Mouse (Mus musculus) retina, embryonic 14.5 days (tissue): Measurements from ENCODE around the gene Mmaa.

Experiments
- DNase-seq: peaks from one replicate; pipeline ENCODE4 v3.0.0-alpha.2; 2015; ENCODE audit warnings: low spot score

Mmaa gene

DNA sequence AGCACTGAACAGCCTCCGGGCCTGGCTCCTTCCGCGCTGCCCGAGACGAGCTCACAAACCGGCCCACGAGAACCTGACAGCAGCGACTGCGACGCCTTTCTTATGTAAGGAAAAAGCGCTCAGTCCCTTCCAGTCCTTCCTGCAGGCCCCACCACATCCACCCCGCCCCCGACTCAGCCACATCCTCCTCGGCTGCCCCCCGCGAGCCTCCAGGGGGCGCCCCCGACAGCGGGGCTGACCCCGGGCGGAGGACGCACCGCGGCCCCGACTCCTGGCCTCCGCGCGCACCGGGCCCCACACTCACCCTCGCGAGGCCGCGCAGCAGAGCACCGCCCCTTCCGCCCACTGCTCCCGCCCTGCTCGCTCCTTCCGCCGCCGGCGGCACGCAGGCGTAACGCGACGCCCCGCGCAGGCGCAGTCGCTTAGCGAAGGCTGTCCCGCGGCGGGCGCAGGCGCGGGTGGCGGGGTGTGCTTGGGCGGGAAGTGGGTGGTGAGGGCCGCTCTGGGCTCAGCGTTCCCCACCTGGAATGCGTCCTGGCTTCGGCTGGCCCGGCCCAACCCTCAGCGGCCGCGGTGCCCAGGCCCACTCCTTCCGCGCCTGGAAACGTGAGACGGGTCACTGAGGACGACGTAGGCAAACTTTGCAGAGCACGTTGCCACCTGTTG, at the start of gene Mmaa:
Gene Mmaa, minus strand, starts transcription at position 328 of the 666 bp plus-strand sequence.
- peak; percentile 98 for DNase-seq

DNA sequence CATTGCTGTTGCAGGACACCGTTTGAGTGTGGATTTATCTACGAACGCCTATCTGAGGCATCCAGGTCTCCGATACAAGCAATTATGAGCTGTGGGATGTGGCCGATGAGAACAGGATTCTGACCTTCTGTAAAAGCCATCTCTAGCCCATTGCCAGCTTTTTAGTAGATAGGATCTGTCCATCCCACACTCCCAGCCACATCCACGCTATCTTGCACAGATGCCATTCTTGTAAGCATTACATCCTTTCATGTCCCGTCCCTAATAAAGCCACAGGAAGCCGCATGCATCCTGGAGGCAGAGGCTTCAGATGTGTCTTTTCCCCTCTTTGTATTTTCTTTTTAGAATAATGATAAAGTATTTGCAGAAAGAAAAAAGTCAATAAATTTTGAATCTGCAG, 46.5 kb upstream of the Mmaa start:
- no peak for DNase-seq

DNA sequence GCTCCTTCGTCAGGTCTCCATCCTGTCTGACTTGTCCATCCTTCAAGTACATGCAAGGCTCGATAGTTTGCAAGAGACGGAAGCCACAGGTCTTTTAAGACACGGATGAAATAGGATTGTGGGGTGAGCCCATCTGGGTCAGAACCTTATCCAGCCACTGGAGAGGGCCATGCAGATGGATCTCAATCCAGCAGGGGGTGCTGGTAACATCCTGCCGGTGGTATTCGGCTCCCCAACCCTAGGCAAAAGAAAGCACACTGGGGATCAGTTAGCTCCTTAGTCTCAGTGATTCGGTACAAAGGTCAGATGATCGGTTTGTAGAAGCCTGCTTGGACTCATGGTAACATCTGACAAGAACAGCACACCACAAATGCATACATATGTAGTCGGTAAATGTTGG, 44.8 kb upstream of the Mmaa start:
- no peak for DNase-seq

DNA sequence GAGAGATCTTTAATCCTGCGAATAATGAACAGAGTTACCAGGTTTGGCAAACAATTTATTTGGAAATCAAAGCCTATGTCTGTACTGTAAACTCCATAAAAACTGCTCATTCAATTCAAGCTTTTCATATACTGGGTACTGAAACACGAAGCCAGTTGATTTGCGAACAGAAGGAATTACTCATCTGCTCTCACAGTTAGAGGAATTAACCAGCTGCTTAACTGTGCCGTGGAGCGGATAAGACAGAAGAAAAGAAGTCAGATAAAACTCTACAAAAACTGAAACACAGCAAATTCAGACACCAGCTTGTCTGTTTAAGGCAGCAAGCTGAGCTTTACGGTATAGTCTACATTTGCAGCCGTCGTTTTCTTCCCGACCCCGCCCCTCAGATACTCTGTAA, 43.9 kb upstream of the Mmaa start:
- DNase-seq = no peak

DNA sequence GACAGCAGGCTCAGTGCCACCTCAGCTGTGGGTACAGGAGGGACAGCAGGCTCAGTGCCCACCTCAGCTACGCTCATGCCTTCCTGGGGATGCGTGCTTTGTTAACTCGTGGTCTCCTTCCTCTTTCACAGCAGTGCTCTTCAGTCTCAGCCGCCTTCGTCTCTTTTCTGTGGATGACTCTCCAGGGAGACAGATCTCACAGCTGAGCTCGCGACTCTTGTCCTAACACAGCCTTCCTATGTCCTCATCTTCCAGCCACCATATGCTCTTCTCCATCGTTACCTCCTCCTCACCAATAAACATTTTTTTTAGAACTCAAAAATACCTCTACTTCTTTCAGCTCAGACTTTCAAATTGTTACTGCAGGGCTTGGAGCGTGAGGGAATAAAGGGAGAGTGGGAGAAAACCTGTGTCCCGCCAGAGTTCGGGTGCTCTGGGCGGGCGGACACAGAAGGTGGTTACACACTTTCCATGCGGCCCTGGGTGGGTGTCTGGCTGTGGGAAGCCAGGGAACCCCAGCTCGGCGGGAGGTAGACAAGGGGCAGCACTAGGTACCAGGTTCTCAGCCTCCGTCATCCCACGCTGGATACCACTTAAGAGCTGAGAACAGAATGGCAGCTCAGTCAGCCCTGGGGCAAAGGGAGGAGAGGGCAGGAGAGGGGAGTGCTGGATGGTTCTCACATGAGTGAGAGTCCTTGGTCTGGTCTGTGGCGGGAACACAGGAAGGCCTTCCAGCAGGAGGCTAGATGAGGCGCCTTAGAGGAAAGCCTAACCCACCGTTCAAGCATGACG, 37.6 kb upstream of the Mmaa start:
- no peak for DNase-seq

DNA sequence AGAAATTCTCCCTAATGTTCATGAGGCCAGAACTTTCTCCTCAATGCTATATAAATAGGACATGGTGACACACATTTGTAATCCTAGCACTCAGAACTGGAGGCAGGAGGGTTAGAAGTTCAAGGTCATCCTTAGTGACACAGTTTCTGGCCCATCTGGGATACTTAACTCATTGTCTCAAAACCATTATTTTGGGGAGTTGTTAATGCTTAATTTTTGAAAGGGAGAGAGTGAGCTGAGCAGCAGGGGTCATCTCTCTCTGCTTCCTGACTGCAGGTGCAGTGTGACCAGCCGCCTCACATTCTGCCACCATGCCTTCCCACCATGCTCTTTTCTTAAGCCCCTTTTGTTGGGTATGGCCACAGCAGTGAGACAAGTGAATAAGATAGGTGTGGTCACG, 36.8 kb upstream of the Mmaa start:
- no peak for DNase-seq

DNA sequence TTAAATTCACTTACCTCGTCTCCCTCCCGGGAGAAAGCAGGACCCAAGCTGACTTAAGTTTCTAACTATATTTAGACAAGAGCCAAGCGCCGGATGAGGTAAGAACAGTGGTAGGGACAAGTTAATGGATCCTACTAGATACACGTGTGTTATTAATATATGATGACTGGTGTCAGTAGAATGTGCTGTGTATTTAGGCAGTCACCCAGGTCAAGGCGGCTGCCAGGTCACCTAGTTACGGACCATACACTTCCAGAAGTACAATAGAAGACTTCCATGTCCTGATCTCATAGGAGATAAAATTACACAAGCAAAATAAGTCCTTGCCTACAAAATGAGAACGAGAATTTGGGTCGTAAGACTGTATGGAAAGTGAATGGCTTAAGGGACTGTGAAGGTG, 36.3 kb upstream of the Mmaa start:
- no peak for DNase-seq

DNA sequence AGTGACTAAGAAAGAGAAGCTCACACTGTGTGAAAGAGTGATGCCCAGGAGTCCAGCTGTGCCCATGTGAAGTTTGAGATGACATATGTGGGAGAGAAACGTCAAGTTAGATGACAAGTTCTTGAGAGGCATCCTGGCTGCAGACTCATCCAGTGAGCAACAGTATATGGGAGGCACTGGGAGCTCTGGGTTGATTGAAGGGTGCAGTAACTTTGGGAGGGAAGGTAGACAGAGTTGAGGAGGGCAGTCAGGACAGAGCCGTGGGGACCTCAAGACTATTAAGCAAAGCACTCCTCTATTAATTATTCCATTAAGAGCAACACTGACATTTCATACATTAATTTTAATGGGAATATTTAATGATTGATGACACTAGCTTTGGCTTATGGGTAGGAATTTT, 35.0 kb upstream of the Mmaa start:
- DNase-seq = no peak

DNA sequence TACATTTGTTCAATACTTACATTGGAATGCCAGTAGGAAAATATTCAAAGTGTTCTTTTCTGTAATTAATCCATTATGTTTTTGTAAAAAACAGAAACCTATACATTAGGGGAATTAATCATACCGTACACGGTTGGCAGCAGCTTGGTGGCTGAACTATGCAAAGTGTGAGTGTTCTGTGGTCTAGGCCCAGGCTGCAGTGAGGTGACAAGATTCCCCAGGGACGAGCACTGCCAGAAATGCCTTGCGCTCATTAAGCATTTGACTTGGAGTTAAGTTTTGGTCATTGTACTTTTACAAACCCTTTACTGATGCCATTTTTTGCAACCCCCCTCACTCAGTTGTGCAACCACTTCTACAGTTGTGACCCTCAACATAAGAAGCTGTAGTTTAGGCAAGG, 34.4 kb upstream of the Mmaa start:
- DNase-seq = no peak

DNA sequence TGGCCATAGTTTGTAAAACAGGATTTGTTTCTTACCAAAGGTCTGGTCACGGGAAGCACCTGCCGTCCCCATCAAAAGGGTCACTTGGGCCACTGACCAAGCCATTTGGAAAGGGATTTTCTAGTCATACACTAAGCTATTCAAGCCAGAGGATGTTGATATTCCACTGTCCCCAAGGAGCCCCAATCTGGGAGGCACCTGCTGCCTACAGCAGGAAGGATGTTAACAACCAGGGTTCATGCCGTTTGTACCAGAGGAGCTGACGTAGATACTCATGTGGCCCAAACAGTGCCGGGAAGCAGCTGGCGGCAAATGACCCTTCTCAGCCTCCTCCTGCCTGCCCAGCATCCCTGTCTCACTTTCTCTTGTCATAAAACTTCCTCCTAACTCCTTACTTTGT, 30.8 kb upstream of the Mmaa start:
- DNase-seq = no peak

DNA sequence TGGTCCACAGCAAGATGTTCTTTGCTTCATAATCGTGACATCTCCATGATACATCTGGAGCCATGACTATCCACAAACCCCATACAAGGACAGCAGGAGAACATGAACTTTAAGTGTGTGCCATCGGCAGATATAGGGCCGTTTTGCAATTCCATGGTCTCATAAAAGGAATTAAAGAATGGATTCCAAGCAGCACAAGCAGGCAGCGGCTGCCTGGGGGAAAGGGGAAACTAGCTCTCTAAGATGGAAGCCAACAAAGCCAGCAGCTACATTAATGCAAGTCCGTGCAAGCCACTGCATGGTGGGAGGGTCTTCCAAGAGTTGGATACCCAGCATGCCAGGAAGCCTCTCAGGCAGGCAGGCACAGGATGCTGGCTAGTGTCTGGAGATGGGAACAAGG, 30.2 kb upstream of the Mmaa start:
- DNase-seq = no peak

DNA sequence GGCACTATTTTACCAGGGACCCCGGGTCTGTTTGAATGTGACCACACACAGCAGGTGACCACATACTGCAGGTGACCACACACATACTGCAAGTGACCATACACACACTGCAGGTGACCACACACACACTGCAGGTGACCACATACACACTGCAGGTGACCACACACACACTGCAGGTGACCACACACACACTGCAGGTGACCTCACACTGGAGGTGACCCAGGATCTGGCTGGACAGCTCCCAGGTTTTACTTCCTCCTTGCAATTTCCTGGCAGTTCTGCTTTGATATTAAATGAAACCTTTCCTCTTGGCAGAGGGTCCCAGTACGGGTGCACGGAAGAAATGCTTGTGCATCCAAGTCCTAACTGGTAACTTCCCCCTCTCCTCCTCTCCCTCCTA, 29.3 kb upstream of the Mmaa start:
- DNase-seq = no peak

DNA sequence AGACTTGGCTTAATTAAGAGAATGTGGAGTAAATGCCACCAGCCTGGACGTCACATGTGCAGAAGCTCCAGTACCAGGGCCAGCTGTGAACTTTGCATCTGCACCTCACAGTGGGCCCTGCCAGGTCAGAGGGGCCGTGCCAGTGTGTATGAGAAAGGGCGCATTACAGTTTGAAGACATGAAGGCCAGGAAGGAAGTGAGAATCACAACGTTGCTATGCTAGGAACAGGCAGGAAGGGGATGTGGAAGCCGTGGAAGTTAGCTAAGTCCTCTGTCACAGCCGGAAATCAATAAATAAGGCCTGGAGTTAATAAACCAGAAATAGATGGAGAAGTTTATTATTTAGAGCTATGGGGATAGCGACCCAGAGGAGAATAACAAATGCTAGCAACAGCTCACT, 28.4 kb upstream of the Mmaa start:
- no peak for DNase-seq

DNA sequence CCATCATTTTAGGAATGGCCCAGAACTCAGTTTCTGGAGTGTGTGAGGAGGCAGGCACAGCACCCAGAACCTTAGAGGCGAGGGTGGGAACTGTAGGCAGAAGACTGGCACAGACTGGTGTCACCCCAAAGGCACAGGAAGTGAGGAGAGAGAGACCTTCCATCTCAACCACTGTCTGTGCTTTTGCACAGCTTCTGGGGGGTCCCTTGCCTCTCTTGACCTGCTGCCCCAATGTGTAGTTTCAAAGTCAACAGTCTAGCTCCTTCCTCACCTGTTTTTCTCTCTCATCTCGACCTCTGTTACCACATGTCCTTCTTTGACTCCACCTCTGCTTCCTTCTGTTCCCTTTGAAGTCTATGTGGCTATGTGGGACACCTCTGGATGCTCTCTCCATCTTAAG, 16.1 kb upstream of the Mmaa start:
- DNase-seq = no peak

DNA sequence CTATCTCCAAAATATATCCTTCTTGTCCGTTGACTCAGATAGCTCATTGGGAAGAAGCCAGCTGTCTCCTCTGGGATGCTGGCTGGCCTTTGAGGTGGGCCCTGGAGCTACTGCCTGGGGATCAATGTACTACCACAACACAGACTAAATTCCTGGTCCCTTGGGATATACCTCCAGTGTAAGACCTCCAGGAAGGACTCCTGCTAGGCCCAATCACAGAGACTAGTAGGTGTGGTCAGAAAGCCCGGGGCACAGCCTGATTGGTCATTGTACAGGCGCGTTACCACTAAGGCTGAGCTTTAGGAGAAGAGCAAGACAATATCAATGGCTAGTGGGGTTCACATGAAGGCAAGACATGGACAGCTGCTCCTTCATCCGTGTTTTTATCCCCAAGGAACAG, 11.2 kb upstream of the Mmaa start:
- DNase-seq = no peak

DNA sequence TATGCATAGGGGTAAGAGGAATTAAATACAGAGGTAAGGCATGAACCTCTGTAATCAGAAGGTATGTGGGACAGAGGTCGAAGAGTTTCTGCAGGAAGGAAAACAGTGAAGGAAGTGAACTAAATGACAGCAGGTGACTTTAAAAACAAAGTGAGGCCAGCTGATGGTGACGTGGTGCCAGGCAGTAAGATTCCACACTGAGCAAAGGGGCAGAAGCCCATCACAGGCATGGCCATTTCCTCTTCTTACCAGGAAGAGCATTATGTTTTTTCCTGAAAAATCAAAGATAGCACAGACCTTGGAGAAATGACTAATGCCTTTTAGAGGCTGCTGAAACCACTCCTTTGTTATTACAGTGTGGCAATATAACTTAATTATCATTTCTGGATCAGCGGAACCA, 6.8 kb upstream of the Mmaa start:
- no peak for DNase-seq

DNA sequence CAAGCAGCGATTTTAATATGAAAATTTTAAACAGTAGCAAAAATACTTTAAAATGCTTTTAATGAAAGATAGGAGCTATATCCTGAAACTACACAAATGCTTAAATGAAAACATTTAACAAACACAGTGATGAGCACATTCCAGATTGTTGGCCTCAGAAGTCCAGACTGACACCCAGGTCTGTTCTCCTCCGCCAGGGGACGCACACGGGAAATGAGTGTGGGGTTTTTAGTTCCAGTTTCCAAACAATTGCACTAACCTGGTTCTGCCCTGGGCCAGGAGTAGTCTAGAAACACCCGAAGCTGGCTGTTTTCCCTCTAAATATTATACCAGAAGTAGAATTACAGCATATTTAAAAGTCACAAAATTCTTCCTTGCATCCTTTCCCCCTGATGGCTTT, 5.0 kb upstream of the Mmaa start:
- DNase-seq = no peak

DNA sequence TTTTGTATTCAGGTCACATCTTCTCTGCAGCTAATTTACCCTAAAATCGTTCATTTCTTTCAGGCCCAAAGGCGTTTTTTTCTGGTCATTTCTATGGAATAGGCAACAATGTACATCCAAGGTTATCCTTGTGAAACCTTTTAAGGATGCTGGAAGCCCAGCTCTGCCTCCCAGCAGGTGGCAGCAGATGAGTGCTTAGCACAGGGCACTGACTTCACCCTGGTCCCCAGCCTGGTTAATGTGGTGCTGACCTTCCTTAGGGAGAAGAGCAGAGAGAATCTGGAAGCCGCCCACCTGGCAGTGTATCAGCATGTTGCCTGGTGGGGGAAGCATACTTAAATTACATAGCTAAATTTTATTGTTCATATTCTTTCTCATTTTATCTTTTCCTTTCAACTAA, 3.0 kb upstream of the Mmaa start:
- DNase-seq = peak; percentile 77

DNA sequence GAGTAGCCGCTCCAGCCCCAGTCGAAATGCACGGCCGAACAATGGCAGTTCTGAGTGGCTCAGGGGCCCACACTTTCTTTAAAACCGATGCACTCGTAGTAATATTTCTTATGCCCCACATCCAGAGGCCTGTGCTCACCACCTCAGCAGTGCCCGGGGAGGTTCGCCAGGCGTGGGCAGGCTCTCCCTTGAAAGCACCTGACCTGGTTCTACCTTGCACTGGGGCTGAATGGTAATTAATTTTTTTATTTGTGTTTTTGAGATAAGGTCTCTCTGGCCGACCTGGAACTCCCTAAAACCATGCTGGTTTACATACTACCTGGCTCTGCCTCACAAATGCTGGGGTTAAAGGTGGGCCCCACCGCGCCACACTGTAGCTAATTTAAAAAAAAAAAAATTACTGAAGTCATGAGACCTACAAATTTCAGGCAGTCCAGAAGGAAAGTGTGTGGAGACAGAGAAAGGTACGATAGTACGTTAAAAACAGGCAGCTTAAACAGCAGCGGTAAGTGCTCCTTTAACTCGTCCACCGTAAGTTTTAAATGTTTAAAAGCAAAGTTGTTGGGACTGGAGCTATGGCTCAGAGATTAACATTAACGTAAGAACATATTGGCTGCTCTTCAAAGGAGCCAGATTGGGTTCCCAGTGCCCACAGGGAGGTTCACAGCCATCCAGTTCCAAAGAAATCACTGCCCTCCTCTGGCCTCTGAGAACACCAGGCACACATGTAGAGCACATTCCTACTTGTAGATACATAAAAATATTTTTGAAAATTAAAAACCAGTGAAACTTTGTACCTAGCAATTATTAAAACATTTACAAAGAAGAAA, 754 bp upstream of the Mmaa start:
- no peak for DNase-seq

DNA sequence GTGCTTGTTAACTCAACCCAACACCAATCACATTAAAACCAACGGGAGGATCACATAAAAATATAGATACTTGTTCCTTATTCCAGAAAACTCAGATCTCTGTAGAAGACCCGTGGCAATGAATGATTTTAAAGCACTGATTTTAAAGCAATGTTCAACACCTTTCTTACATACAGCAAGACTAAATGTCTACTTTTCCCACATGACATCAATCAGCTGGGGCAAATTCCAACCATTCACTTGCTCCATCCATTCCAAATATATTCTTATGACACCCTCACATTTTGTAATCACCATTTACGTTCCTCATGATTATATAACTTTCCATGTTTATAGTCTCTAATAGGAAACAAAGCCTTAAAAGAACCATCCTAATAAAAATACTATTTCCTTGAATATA, 896 bp downstream of the Mmaa start:
- no peak for DNase-seq

DNA sequence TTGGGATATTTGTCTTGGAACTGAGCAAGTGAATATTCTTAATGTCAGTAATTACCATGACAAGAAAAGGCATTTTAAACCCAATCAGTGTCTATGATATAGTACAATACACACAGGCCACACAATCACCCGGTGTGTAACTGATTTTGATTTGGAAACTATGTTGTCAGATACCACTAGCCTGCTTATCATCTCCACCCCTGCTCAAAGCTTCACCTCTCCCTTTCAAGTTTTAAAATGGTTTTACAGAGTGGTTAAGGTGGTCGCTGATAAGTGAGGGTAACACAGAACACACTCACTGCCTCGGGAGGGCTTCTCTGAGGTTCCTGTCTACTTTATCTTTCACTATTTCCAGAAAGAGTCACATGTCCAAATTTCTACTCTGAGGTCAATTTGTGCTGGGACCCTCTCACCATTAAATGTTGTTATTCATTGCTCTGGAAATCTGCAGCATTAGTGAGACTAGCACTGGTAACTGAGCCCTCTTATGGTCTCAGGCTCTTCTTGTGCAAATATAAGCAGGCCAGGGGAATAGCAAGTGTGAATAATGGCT, 1.9 kb downstream of the Mmaa start:
- no peak for DNase-seq

DNA sequence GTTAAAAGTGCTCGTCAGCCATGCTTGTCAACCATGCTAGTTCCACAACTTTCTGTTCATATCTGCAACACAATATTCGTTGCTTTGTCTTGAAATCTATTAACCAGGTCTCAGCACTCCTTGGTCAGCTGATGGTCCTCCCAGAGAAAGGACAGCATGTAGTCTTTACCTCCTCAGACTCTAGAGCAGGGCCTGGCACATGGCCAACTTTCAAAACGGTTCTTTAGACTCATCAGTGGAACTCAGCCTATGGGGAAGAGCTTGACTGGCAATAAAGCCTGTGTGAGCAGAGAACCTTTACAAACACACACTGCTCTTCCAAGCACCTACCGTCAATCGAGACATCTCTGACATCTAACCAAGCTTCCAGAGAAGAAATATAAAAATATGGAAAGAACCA, 5.1 kb downstream of the Mmaa start:
- DNase-seq = no peak

DNA sequence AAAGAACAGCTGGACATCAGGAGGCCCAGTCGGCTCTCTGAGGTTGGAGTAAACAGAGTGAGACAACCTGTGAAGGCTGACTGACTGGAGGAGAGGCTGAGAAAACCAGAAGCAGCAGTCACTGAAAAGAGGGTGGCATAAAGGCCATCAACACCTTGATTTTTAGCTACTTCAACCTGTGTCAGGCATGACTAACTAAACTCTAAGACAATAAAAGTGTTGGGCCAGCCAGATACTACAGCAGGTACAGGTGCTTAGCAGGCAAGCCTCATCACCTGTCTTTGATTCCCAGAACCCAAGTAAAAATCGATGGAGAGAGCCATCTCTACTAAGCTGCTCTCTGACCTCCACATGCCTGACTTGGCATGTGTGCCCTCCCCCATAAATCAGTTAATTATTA, 6.1 kb downstream of the Mmaa start:
- DNase-seq = no peak
